Mouse (Mus musculus): ENCODE measurements at regions not wholly inside any gene's neighbourhood (a gene's known extent, or its start where the extent isn't known, plus 50 kb on each side); places are given as distances from the start of the nearest gene placed in this dataset.

GRCm38 (mm10) chr15:65646470-65646869 is 631.8 kb upstream of the Gm21961 start:
- ATAC-seq (ENCODE audit: low FRiP score), result no peak
- no peak overlapping the region for H3K4me3 ChIP-seq (ENCODE audit: low read depth, low read length)
- no peak overlapping the region for H3K4me2 ChIP-seq (replicated peaks; ENCODE audit: low read depth, low read length)
- no peak overlapping the region for H3K9ac ChIP-seq (ENCODE audit: low read depth, low read length)
- H3K4me1 ChIP-seq (replicated peaks; ENCODE audit: control insufficient read depth, insufficient read depth, low read length), result no peaks in the 10 kb centered on the region
- 78% methylated on average over 2 of the region's 2 CpGs for WGBS
- H3K9me3 ChIP-seq (ENCODE audit: control insufficient read depth, low read length), result no peaks in the 10 kb centered on the region
- no peaks in the 10 kb centered on the region for H3K27me3 ChIP-seq (ENCODE audit: control insufficient read depth, insufficient read depth, low read length)
- H3K27ac ChIP-seq (ENCODE audit: low read depth, low read length), result no peak overlapping the region
- no peaks in the 10 kb centered on the region for H3K36me3 ChIP-seq (ENCODE audit: control insufficient read depth, insufficient read depth, low read length)
- DNase-seq (ENCODE audit: low spot score), result no peak

- 81% methylated on average over 2 of the region's 2 CpGs for WGBS
- Histone ChIP-seq H3K9me3 (ENCODE audit: control insufficient read depth, low read length) (no peaks in the 10 kb centered on the region), H3K4me3 (ENCODE audit: low read depth, low read length) (no peak overlapping the region), H3K27ac (ENCODE audit: low read depth, low read length) (no peak overlapping the region), H3K4me1 (replicated peaks; ENCODE audit: control insufficient read depth, insufficient read depth, low read length) (no peaks in the 10 kb centered on the region), H3K4me2 (replicated peaks; ENCODE audit: low read depth, low read length) (no peak overlapping the region), H3K36me3 (ENCODE audit: control insufficient read depth, insufficient read depth, low read length) (no peaks in the 10 kb centered on the region), H3K27me3 (ENCODE audit: control insufficient read depth, insufficient read depth, low read length) (no peaks in the 10 kb centered on the region), H3K9ac (ENCODE audit: low read depth, low read length) (no peak overlapping the region)
- no peak for ATAC-seq (ENCODE audit: low FRiP score)
- no peak for DNase-seq (ENCODE audit: low spot score)
These were observed 624.8 kb upstream of the Gm21961 start for GRCm38 (mm10) chr15:65639484-65639883.

DNA sequence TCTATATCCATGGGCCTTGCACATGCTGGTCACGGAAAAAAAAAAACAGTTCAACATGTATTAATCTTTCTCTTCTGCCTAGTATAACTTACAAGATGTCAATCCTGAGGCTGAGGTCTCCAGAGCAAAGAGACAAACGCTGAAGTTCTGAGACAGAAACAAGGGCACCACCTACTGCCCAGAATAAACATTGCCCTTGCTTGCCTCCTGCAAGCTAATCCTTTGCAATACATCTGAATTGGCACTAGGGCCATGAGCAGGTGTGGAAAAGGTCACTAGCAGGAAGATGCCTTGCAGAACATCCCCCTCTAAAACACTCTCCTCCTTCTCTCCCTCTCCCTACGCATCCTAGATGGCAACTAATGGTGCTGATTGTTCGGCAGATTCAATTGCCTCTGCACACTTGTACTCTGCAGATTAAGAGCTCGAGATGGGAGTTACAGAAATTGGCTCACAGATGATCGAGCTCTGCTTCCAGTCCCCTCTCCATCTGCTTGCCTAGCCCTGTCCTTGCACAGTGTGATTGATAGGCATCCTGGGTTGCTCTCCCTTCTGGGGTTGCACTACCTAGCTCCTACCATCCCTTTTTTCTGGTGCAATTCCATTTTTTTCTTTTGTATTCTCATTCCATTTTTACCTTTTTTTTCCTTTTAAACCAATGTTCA is 622.9 kb upstream of the Gm21961 start:
- peak; percentile 71 for ATAC-seq (ENCODE audit: low FRiP score)
- no peak overlapping the region for H3K27ac ChIP-seq (ENCODE audit: low read depth, low read length)
- H3K9me3 ChIP-seq (ENCODE audit: control insufficient read depth, low read length), result no peaks in the 10 kb centered on the region
- H3K4me3 ChIP-seq (ENCODE audit: low read depth, low read length), result no peak overlapping the region
- no peaks in the 10 kb centered on the region for H3K27me3 ChIP-seq (ENCODE audit: control insufficient read depth, insufficient read depth, low read length)
- DNase-seq (ENCODE audit: low spot score), result peak; percentile 62
- no peaks in the 10 kb centered on the region for H3K36me3 ChIP-seq (ENCODE audit: control insufficient read depth, insufficient read depth, low read length)
- 42% methylated on average over 6 of the region's 6 CpGs for WGBS
- H3K4me1 ChIP-seq (replicated peaks; ENCODE audit: control insufficient read depth, insufficient read depth, low read length), result no peaks in the 10 kb centered on the region
- no peak overlapping the region for H3K4me2 ChIP-seq (replicated peaks; ENCODE audit: low read depth, low read length)
- no peak overlapping the region for H3K9ac ChIP-seq (ENCODE audit: low read depth, low read length)

- H3K36me3 ChIP-seq (ENCODE audit: control insufficient read depth, insufficient read depth, low read length), result no peaks in the 10 kb centered on the region
- WGBS, result 87% methylated on average over 5 of the region's 5 CpGs
- H3K9me3 ChIP-seq (ENCODE audit: control insufficient read depth, low read length), result no peaks in the 10 kb centered on the region
- no peak for DNase-seq (ENCODE audit: low spot score)
- H3K9ac ChIP-seq (ENCODE audit: low read depth, low read length), result no peak overlapping the region
- H3K27me3 ChIP-seq (ENCODE audit: control insufficient read depth, insufficient read depth, low read length), result no peaks in the 10 kb centered on the region
- no peaks in the 10 kb centered on the region for H3K4me1 ChIP-seq (replicated peaks; ENCODE audit: control insufficient read depth, insufficient read depth, low read length)
- H3K4me3 ChIP-seq (ENCODE audit: low read depth, low read length), result no peak overlapping the region
- no peak overlapping the region for H3K27ac ChIP-seq (ENCODE audit: low read depth, low read length)
- no peak for ATAC-seq (ENCODE audit: low FRiP score)
- H3K4me2 ChIP-seq (replicated peaks; ENCODE audit: low read depth, low read length), result no peak overlapping the region
These were observed 617.7 kb upstream of the Gm21961 start for GRCm38 (mm10) chr15:65632440-65632839.

DNA sequence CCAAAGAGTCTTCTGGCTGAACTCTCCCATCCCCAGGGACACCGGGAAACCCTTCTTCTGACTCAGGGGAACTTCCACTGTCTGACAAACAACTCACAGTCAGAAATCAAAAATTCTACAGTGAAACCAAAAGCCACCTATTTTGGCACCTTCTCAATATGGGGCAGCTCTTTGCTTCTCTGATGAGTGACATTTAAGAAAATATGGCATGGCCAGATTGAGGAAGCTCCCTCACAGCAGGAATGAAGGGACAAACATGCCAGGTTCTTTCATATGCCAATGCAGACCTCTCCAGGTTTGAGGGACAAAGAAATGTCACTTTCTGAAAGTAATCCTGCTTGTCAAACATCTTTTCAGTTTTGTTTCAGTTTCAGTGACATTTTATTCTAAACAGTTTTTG is 615.8 kb upstream of the Gm21961 start:
- ATAC-seq (ENCODE audit: low FRiP score) (no peak), DNase-seq (ENCODE audit: low spot score) (no peak)
- Histone ChIP-seq H3K4me2 (replicated peaks; ENCODE audit: low read depth, low read length) (no peak overlapping the region), H3K4me1 (replicated peaks; ENCODE audit: control insufficient read depth, insufficient read depth, low read length) (no peaks in the 10 kb centered on the region), H3K27me3 (ENCODE audit: control insufficient read depth, insufficient read depth, low read length) (no peaks in the 10 kb centered on the region), H3K9me3 (ENCODE audit: control insufficient read depth, low read length) (no peaks in the 10 kb centered on the region), H3K4me3 (ENCODE audit: low read depth, low read length) (no peak overlapping the region), H3K27ac (ENCODE audit: low read depth, low read length) (no peak overlapping the region), H3K36me3 (ENCODE audit: control insufficient read depth, insufficient read depth, low read length) (no peaks in the 10 kb centered on the region), H3K9ac (ENCODE audit: low read depth, low read length) (no peak overlapping the region)
- WGBS, result 88% methylated on average over 1 of the region's 1 CpGs

DNA sequence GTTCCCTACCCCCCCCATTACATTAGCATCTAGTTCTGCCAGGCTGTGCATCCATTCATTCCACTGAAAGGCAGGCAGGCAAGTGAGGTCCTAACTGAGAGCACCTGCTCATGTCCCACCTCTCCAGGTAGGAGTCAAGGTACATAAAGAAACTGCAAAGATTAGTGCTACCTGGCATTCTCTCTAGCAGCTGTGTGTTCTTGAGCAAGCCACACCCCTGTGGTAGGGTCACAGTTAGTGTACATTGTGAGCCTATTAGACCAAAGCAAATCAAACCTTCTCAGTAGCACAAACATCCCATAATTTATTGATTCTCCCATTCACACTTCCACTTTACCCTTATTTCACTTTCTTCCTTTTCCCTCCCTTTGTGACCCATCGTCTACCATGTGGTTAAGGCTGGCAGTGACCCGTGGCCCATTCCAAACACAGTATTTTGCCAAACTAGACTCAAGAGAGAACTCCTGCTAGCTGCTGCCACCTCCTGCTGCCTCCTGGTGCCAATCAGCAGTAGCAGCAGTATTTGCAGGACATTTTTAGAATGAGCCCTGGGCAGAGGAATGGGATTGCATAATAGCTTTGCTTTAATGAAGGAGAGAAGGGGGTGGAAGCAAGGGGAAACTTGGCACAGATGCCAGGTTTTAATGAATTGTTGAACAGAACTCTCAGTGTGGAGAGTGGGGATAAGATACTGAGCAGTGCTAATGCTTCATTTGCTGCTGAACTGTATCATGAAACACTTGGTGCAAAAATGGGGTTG is 578.2 kb upstream of the Gm21961 start:
- H3K4me3 ChIP-seq (ENCODE audit: low read depth, low read length), result no peak overlapping the region
- ATAC-seq (ENCODE audit: low FRiP score), result no peak
- no peak for DNase-seq (ENCODE audit: low spot score)
- no peaks in the 10 kb centered on the region for H3K9me3 ChIP-seq (ENCODE audit: control insufficient read depth, low read length)
- 80% methylated on average over 2 of the region's 2 CpGs for WGBS
- H3K9ac ChIP-seq (ENCODE audit: low read depth, low read length), result no peak overlapping the region
- H3K27me3 ChIP-seq (ENCODE audit: control insufficient read depth, insufficient read depth, low read length), result no peaks in the 10 kb centered on the region
- H3K4me2 ChIP-seq (replicated peaks; ENCODE audit: low read depth, low read length), result no peak overlapping the region
- H3K27ac ChIP-seq (ENCODE audit: low read depth, low read length), result no peak overlapping the region
- no peaks in the 10 kb centered on the region for H3K4me1 ChIP-seq (replicated peaks; ENCODE audit: control insufficient read depth, insufficient read depth, low read length)
- H3K36me3 ChIP-seq (ENCODE audit: control insufficient read depth, insufficient read depth, low read length), result no peaks in the 10 kb centered on the region

DNA sequence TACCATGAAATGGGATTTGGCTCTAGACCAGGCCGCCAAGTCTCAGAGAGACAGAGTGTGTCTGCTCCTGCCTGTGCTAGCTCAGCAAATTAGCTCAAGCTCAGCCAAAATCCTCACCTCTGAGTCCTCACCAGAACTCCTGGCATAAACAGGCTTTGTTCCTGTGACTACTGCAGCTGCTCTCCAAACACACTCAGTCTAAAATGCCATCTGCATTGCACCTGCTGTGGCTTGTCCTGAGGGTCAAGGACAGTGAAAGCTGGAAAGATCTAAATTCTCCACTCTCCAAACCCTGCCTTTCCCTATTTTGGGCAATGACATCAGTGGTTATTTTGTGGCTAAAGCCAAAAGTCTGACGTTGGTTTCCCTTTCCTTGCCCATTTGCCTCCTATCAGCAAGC is 570.9 kb upstream of the Gm21961 start:
- H3K27me3 ChIP-seq (ENCODE audit: control insufficient read depth, insufficient read depth, low read length), result no peaks in the 10 kb centered on the region
- WGBS, result 75% methylated on average over 2 of the region's 2 CpGs
- no peaks in the 10 kb centered on the region for H3K4me1 ChIP-seq (replicated peaks; ENCODE audit: control insufficient read depth, insufficient read depth, low read length)
- ATAC-seq (ENCODE audit: low FRiP score) (no peak), DNase-seq (ENCODE audit: low spot score) (no peak)
- H3K36me3 ChIP-seq (ENCODE audit: control insufficient read depth, insufficient read depth, low read length), result no peaks in the 10 kb centered on the region
- H3K9ac ChIP-seq (ENCODE audit: low read depth, low read length), result no peak overlapping the region
- H3K4me2 ChIP-seq (replicated peaks; ENCODE audit: low read depth, low read length), result no peak overlapping the region
- no peaks in the 10 kb centered on the region for H3K9me3 ChIP-seq (ENCODE audit: control insufficient read depth, low read length)
- H3K27ac ChIP-seq (ENCODE audit: low read depth, low read length), result no peak overlapping the region
- H3K4me3 ChIP-seq (ENCODE audit: low read depth, low read length), result no peak overlapping the region

- H3K27me3 ChIP-seq (ENCODE audit: control insufficient read depth, insufficient read depth, low read length), result no peaks in the 10 kb centered on the region
- H3K4me1 ChIP-seq (replicated peaks; ENCODE audit: control insufficient read depth, insufficient read depth, low read length), result no peaks in the 10 kb centered on the region
- DNase-seq (ENCODE audit: low spot score), result no peak
- no peaks in the 10 kb centered on the region for H3K36me3 ChIP-seq (ENCODE audit: control insufficient read depth, insufficient read depth, low read length)
- H3K27ac ChIP-seq (ENCODE audit: low read depth, low read length), result no peak overlapping the region
- no peak for ATAC-seq (ENCODE audit: low FRiP score)
- H3K9me3 ChIP-seq (ENCODE audit: control insufficient read depth, low read length), result no peaks in the 10 kb centered on the region
- WGBS, result 93% methylated on average over 1 of the region's 1 CpGs
- no peak overlapping the region for H3K4me3 ChIP-seq (ENCODE audit: low read depth, low read length)
- H3K9ac ChIP-seq (ENCODE audit: low read depth, low read length), result no peak overlapping the region
- no peak overlapping the region for H3K4me2 ChIP-seq (replicated peaks; ENCODE audit: low read depth, low read length)
These were observed 564.6 kb upstream of the Gm21961 start for GRCm38 (mm10) chr15:65579353-65579752.

DNA sequence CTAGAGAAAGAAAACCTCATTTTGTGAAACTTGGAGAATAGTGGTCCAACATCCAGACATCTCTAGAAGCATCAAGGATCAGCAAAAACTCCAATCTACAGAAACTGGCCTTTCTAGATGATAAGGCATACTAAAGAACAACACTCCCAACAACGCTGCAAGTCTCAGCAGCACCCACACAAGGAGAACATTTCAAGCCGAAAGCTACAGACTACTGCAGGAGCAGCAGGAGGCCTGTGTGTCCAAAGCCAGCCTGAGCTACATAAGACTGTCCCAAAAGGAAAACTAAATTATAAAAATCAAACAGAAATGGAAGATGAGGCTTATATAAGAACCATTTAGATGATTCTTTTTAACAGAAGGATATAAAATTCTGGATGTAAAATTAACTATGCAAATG is 553.2 kb upstream of the Gm21961 start:
- WGBS, result 86% methylated on average over 2 of the region's 2 CpGs
- H3K4me2 ChIP-seq (replicated peaks; ENCODE audit: low read depth, low read length), result no peak overlapping the region
- H3K9me3 ChIP-seq (ENCODE audit: control insufficient read depth, low read length), result no peaks in the 10 kb centered on the region
- H3K4me1 ChIP-seq (replicated peaks; ENCODE audit: control insufficient read depth, insufficient read depth, low read length), result no peaks in the 10 kb centered on the region
- H3K36me3 ChIP-seq (ENCODE audit: control insufficient read depth, insufficient read depth, low read length), result no peaks in the 10 kb centered on the region
- DNase-seq (ENCODE audit: low spot score), result no peak
- H3K4me3 ChIP-seq (ENCODE audit: low read depth, low read length), result no peak overlapping the region
- H3K27me3 ChIP-seq (ENCODE audit: control insufficient read depth, insufficient read depth, low read length), result no peaks in the 10 kb centered on the region
- H3K27ac ChIP-seq (ENCODE audit: low read depth, low read length), result no peak overlapping the region
- no peak overlapping the region for H3K9ac ChIP-seq (ENCODE audit: low read depth, low read length)
- ATAC-seq (ENCODE audit: low FRiP score), result no peak
